Mouse (Mus musculus): ENCODE measurements around the gene Trim15. TPM values are rescaled to one million over a fixed set of nuclear protein-coding genes. Genes with fewer than 3 reads are reported as not detected.
"Not testable (repeated sequence)": the region's sequence is repeated elsewhere in the genome, so short reads cannot be mapped to it uniquely, and the experiment has no call there.

Gene Trim15
- polyA plus RNA-seq, 1 experiment from 2014 or later = 0.23 TPM

DNA sequence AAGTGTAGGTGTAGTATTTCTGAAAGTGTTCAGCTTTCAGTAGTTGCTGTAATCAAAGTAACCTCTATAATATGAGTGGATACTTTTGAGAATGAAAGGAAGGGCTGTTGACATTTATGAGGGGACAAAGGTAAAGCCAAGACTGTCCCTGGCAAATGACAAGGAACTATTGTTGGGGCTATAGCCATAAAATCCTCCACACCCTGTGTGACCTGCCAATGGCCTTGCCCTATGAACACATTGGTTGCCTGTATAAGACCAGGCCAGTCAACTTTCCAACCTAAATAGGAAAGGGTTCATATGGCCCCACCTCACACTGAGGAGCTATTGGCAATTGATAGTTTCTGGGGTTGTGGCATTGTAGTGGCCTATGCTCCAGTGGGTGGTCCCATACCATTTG, 30.1 kb upstream of the Trim15 start:
- no peak overlapping the region for H3K4me3 ChIP-seq
- no peaks in the 10 kb centered on the region for H3K4me1 ChIP-seq
- no peak overlapping the region for H3K9ac ChIP-seq
- H3K4me2 ChIP-seq = no peak overlapping the region
- no peaks in the 10 kb centered on the region; the same call in 1 of the 2 replicates for H3K27me3 ChIP-seq (replicated peaks)
- no peaks in the 10 kb centered on the region for H3K9me3 ChIP-seq
- ATAC-seq (ENCODE audit: extremely low read depth, insufficient number of reproducible peaks, low FRiP score, low TSS enrichment) = no peak
- H3K36me3 ChIP-seq = no peaks in the 10 kb centered on the region
- H3K27ac ChIP-seq (replicated peaks) = no peak overlapping the region

DNA sequence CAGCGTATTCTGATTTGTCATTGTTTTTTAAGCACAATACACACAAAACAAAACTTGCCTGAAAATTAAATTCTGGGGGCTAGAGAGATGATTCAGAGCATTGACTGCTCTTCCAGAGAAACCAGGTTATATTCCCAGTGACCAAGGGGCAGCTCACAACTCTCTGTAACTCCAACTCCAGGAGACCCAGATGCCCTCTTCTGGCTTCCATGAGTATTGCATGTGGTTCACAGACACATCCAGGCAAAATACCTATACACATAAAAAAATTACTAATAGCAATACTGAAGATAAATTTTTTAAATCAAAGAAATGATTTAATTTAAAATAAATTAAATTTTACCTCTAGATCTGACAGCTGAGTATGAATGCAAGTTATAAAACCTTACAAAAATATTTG, 29.6 kb upstream of the Trim15 start:
- Histone ChIP-seq H3K9me3 (no peaks in the 10 kb centered on the region), H3K27ac (replicated peaks) (no peak overlapping the region), H3K4me1 (no peaks in the 10 kb centered on the region), H3K4me3 (no peak overlapping the region), H3K9ac (no peak overlapping the region), H3K36me3 (no peaks in the 10 kb centered on the region), H3K4me2 (no peak overlapping the region), H3K27me3 (replicated peaks) (peaks cover 4% of the 10 kb centered on the region; the same call in 1 of the 2 replicates)
- WGBS = 89% methylated on average over 1 of the region's 1 CpGs
- ATAC-seq (ENCODE audit: extremely low read depth, insufficient number of reproducible peaks, low FRiP score, low TSS enrichment) = no peak

DNA sequence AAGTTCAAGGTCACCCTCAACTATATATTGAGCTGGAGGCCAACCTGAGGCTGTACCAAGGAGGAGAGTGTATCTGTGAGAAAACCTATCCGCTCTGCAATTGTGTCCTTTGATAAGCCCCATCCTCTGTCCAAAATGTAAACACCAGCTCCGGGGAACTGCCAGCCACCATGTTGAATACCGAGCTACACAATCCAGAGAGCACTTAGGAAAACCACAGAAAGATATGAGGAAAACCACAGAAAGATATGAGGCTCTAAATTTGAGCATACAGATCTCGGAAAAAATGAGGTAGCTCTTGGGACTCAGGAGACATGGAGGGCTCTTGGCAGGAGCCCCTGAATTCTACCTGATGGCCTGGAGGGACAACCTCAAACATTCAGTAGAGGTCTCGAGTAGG, 26.4 kb upstream of the Trim15 start:
- H3K9ac ChIP-seq = no peak overlapping the region
- no peaks in the 10 kb centered on the region for H3K9me3 ChIP-seq
- no peak overlapping the region for H3K4me2 ChIP-seq
- 52% methylated on average over 5 of the region's 5 CpGs for WGBS
- ATAC-seq (ENCODE audit: extremely low read depth, insufficient number of reproducible peaks, low FRiP score, low TSS enrichment) = no peak
- H3K4me3 ChIP-seq = no peak overlapping the region
- H3K27ac ChIP-seq (replicated peaks) = no peak overlapping the region
- peaks cover 27% of the 10 kb centered on the region for H3K27me3 ChIP-seq (replicated peaks)
- no peaks in the 10 kb centered on the region for H3K4me1 ChIP-seq
- H3K36me3 ChIP-seq = no peaks in the 10 kb centered on the region

DNA sequence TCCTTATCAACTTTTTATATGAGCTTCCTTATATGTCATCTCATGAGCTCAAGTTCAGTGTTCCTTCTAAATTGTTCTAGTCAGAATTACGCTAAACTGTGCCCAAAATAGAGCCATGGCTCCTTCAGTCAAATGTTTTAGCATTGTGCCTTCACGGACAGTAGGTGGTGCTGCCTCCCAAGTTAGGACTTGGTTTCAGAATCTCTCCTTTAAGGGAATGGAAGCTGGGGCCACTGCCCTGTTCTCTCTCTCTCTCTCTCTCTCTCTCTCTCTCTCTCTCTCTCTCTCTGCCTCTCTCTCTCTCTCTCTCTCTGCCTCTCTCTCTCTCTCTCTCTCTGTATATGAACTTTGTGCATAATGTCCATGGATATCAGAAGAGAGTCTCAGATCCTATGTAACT, 25.4 kb upstream of the Trim15 start:
- Histone ChIP-seq H3K4me2 (no peak overlapping the region), H3K4me3 (no peak overlapping the region), H3K27ac (replicated peaks) (no peak overlapping the region), H3K4me1 (no peaks in the 10 kb centered on the region), H3K9ac (no peak overlapping the region), H3K36me3 (no peaks in the 10 kb centered on the region), H3K9me3 (no peaks in the 10 kb centered on the region), H3K27me3 (replicated peaks) (peaks cover 29% of the 10 kb centered on the region)
- WGBS = 8% methylated on average over 2 of the region's 2 CpGs
- no peak for ATAC-seq (ENCODE audit: extremely low read depth, insufficient number of reproducible peaks, low FRiP score, low TSS enrichment)

DNA sequence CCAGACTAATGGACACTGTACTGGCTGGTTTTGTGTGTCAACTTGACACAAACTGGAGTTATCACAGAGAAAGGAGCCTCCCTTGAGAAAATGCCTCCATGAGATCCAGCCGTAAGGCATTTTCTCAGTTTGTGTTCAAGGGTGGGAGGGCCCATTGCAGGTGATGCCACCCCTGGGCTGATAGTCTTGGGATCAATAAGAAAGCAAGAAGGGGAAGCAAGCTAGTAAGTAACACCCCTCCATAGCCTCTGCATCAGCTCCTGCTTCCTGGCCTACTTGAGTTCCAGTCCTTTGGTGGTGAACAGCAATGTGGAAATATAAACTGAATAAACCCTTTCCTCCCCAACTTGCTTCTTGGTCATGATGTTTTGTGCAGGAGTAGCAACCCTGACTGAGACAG, 24.5 kb upstream of the Trim15 start:
- H3K27ac ChIP-seq (replicated peaks); H3K4me1 ChIP-seq; H3K9me3 ChIP-seq; H3K9ac ChIP-seq; H3K4me3 ChIP-seq; ATAC-seq (ENCODE audit: extremely low read depth, insufficient number of reproducible peaks, low FRiP score, low TSS enrichment); H3K36me3 ChIP-seq; H3K4me2 ChIP-seq: not testable (repeated sequence)
- H3K27me3 ChIP-seq (replicated peaks) = peaks cover 29% of the 10 kb centered on the region
- WGBS = 83% methylated on average over 1 of the region's 1 CpGs

DNA sequence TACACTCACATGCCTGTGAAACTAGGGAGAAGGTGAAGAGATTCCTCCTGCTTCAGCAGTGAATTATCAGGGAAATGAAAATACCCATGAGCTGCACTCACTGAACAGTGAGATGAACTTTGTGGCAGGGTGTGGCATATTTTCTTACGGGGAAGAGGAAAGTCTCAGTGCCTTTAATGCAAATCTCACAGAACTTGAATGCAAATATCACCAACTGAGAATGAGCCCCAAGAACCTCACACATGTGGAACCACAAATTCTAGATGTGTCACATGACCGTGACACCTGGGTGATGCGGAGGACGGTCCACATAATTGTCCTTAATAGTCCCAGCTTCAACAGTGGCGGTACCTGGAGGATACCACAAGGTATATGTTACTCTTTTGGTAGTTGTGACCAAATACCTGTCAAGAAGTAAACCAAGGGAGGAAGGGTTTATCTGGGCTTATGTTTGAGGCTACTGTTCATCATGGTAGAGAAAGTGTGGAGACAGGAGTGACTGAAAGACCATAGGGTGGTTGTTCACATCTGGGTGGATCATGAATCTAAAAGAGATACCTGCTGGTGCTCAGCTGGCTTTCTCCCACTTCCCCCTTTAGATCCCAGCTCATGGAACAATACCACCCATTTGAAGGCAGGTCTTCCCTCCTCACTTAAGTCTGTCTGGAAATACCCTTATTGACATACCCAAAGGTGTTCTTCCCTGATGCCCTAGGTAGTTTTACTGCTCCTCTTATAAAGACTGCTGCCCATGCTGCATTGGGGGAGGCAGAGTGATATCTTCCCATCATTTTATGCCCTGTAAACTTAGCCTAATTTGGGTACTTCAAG, 23.3 kb upstream of the Trim15 start, which contains the start of gene Trim40:
TSS of gene Trim40 (minus strand) at position 51 of the 831 bp plus-strand sequence.
- Histone ChIP-seq H3K9me3 (no peaks in the 10 kb centered on the region), H3K27ac (replicated peaks) (no peak within 1 kb of the TSS), H3K27me3 (replicated peaks) (peaks cover 29% of the 10 kb centered on the region), H3K4me1 (no peaks in the 10 kb centered on the region), H3K36me3 (no peaks in the 10 kb centered on the region), H3K4me2 (no peak within 1 kb of the TSS), H3K9ac (no peak within 1 kb of the TSS), H3K4me3 (no peak within 1 kb of the TSS)
- no peak for ATAC-seq (ENCODE audit: extremely low read depth, insufficient number of reproducible peaks, low FRiP score, low TSS enrichment)
- 77% methylated on average over 5 of the region's 5 CpGs for WGBS

DNA sequence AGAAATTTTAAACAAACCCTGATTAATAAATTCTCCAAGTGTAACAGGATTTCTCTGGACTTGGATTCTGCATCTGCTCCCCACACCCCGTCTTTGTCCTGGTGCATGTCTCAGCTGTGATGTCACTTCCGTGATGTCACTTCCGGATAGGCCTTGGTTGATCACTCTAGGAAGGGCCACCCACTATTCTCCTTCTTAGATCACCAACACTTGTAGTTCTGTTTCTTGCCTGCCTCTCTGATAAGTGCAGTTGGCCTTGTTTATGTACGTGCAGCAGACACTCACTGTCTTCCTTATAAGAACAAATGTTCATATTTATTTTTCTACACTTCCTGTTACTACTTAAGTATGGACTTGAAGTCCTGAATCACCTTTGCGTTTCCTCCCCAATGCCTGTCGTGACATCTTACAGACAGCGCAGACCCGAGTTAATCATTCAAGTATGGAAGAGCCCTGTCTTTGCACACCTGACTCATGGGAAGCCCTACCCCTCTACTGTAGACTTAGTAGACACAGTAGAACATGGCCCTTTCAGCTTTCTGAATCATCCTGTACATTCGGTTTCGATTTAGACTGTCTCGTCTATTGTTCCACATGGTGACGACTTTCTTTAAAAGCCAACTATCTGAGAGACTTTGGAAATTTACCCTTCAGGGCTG, 18.3 kb upstream of the Trim15 start:
- Histone ChIP-seq H3K4me2 (no peak overlapping the region), H3K4me1 (no peaks in the 10 kb centered on the region), H3K27ac (replicated peaks) (no peak overlapping the region), H3K4me3 (no peak overlapping the region), H3K9ac (no peak overlapping the region), H3K27me3 (replicated peaks) (peaks cover 13% of the 10 kb centered on the region), H3K36me3 (no peaks in the 10 kb centered on the region), H3K9me3 (no peaks in the 10 kb centered on the region)
- WGBS = 85% methylated on average over 12 of the region's 12 CpGs
- no peak for ATAC-seq (ENCODE audit: extremely low read depth, insufficient number of reproducible peaks, low FRiP score, low TSS enrichment)

DNA sequence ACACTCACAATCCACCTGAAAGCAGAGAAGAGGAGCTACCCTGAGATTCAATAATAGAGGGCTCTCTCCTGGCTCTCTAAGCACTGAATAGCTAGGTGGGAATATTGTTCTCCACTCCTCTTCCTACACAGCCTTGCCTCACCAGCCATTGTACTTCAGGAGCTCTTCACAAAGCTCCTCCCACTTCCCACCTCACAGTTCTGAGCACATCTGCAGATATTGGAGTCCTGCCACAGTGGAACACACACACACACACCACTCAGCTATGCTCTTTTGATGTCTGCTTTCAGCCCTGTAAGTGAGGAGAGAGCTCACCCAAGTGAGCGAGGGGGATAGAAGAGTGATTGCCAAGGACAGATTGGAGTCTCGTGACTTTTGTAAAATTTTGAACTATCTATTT, 16.3 kb upstream of the Trim15 start:
- Histone ChIP-seq H3K9me3 (no peaks in the 10 kb centered on the region), H3K9ac (no peak overlapping the region), H3K36me3 (no peaks in the 10 kb centered on the region), H3K4me2 (no peak overlapping the region), H3K4me3 (no peak overlapping the region), H3K27me3 (replicated peaks) (peaks cover 2% of the 10 kb centered on the region; the same call in 1 of the 2 replicates), H3K4me1 (no peaks in the 10 kb centered on the region), H3K27ac (replicated peaks) (no peak overlapping the region)
- no peak for ATAC-seq (ENCODE audit: extremely low read depth, insufficient number of reproducible peaks, low FRiP score, low TSS enrichment)
- WGBS = 63% methylated on average over 2 of the region's 2 CpGs

DNA sequence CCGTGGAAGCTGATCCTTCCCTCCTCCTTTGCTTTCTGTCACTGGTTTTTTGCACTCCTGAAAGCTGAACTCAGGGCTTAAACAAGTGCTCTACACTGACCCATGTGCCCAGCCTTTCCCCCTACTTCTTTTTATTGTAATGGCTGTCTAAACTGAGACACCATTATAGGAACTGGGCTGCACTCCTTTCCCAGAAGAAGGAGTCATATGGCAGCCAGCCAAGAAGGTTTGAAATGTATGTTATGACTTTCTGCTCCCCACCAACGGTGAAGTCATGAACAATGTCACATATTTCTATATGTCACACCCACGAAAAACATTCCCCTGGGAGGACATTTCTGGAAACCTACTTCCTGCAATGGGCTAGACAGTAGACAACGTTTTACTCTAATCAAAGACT, 7.6 kb upstream of the Trim15 start:
- no peak overlapping the region for H3K4me3 ChIP-seq
- H3K36me3 ChIP-seq = no peaks in the 10 kb centered on the region
- ATAC-seq (ENCODE audit: extremely low read depth, insufficient number of reproducible peaks, low FRiP score, low TSS enrichment) = no peak
- 47% methylated on average over 4 of the region's 4 CpGs for WGBS
- H3K9ac ChIP-seq = no peak overlapping the region
- H3K9me3 ChIP-seq = no peaks in the 10 kb centered on the region
- H3K4me1 ChIP-seq = 0 out of 2 replicates have a peak, but pooled peaks cover 4% of the 10 kb centered on the region
- no peak overlapping the region for H3K27ac ChIP-seq (replicated peaks)
- H3K27me3 ChIP-seq (replicated peaks) = peaks cover 13% of the 10 kb centered on the region
- H3K4me2 ChIP-seq = peak overlapping the region; percentile 13; the same call in 1 of the 2 replicates

DNA sequence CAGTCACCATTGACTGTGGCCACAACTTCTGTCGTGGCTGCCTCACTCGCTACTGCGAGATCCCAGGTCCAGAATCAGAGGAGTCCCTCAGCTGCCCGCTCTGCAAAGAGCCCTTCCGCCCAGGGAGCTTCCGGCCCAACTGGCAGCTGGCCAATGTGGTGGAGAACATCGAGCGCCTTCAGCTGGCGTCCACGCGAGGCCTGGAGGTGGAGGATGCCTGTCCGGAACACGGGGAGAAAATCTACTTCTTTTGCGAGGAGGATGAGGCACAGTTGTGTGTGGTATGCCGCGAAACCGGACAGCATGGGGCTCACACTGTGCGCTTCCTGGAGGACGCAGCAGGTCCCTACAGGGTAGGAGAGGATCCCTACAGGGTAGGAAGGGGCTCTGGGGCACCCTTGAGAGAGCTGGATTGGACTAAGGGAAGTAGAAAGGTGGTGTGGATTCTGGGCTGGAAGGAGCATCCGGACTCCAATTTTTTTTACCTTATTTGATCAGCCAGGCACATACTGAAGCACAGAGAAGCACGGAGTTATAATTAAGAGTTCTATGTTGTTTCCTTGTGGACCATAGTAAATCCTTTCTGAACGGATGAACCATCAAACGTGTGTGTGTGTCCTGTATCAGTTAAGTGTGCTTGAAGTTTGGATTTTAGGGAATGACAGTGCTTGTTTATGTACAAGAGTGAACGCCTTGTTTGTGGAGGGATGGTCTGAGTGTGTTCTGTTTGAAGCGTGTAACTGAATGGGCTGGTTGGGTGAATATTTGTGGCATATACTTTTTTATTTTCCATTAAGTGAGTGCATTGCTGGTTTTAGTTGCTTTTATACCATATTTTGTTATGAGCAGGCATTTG, 3.2 kb upstream of the Trim15 start:
- Histone ChIP-seq H3K4me1 (peaks cover 12% of the 10 kb centered on the region; the same call in 1 of the 2 replicates), H3K27ac (replicated peaks) (peak overlapping the region; percentile 64; the same call in 1 of the 2 replicates), H3K4me2 (peak overlapping the region; percentile 57), H3K36me3 (no peaks in the 10 kb centered on the region), H3K9ac (peak overlapping the region; percentile 55), H3K27me3 (replicated peaks) (peaks cover 48% of the 10 kb centered on the region), H3K4me3 (peak overlapping the region; percentile 37), H3K9me3 (no peaks in the 10 kb centered on the region)
- ATAC-seq (ENCODE audit: extremely low read depth, insufficient number of reproducible peaks, low FRiP score, low TSS enrichment) = 0 out of 2 replicates have a peak, but pooled peaks have one; percentile 6
- WGBS = 56% methylated on average over 25 of the region's 25 CpGs
